Comparison of ENCODE assay signal across 24 mouse cellular contexts in the genomic region with DNA sequence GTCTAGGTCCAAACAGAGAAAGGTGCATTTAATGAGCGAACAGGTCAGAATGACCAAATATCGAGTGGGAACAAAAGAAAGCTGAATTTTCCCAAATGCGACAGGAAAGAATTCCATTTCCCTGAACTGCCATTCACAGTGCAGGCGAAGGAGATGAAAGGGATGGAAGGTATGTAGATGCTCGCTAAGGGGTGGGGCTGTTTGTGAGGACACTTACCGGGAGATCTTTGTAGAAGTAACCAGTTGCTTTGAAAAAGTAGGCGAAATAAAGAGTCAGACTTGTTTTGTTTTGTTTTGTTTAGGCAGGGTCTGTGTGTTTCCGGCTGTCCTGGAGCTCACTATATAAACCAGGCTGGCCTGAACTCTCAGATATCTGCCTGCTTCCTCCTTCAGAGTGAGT.
"Had no signal": no experiment of that assay in that cellular context is flagged by ENCODE, and none has a peak within 500 bp of the region (broad histone marks: within the 10 kb centered on the region; RNA-seq: fewer than 3 reads in every experiment).

No protein-coding gene starts in this region.

- H3K27me3 ChIP-seq: heart, embryonic 13.5 days; heart, embryonic 15.5 days; hindbrain, embryonic 13.5 days; hindbrain, embryonic 15.5 days; kidney, embryonic 15.5 days; limb, embryonic 12.5 days; liver, embryonic 13.5 days had no signal

- H3K4me1 ChIP-seq: hindbrain, embryonic 13.5 days; hindbrain, embryonic 15.5 days; kidney, embryonic 15.5 days; limb, embryonic 12.5 days; liver, embryonic 13.5 days had no signal

- H3K36me3 ChIP-seq: heart, embryonic 15.5 days; liver, embryonic 13.5 days had no signal

- H3K4me3 ChIP-seq: heart, adult 2 months; heart, embryonic 13.5 days; heart, embryonic 15.5 days; hindbrain, embryonic 13.5 days; hindbrain, embryonic 15.5 days; kidney, embryonic 15.5 days; limb, embryonic 12.5 days; liver, embryonic 13.5 days had no signal

- H3K27ac ChIP-seq: heart, adult 2 months; heart, embryonic 13.5 days; heart, embryonic 15.5 days; hindbrain, embryonic 13.5 days; hindbrain, embryonic 15.5 days; hindbrain, postnatal 0 days; kidney, embryonic 15.5 days; kidney, postnatal 0 days; limb, embryonic 12.5 days; liver, embryonic 13.5 days had no signal

- H3K9me3 ChIP-seq: heart, embryonic 13.5 days; heart, embryonic 15.5 days; hindbrain, embryonic 13.5 days; hindbrain, embryonic 15.5 days; kidney, embryonic 15.5 days; liver, embryonic 13.5 days had no signal

- DNase-seq: gastrocnemius, postnatal 14 days; gastrocnemius, postnatal 36 days; heart, adult 11 months; heart, adult 2 months; heart, postnatal 14 days; heart, postnatal 36 days; kidney, adult 11 months; kidney, adult 2 months; kidney, adult 9 months; kidney, postnatal 14 days; kidney, postnatal 36 days; layer of hippocampus, adult 9-11 months; layer of hippocampus, postnatal 36 days; left cerebral cortex, postnatal 4 days; liver; liver, embryonic 13.5 days had no signal
